Mouse (Mus musculus) erythroblast, embryonic 14.5 days (primary cell): ENCODE results near the gene Mapk1ip1l. TPM values are rescaled to one million over a fixed set of nuclear protein-coding genes. Genes with fewer than 3 reads are reported as not detected.

Source experiments
- H3K27me3 ChIP-seq: 2 replicates; pipeline ENCODE4 v1.6.1; 2012; ENCODE audit warnings: inconsistent platforms; ENCODE audit not compliant: control insufficient read depth
- H3K36me3 ChIP-seq: 2 replicates; pipeline ENCODE4 v1.6.1; 2012; ENCODE audit warnings: mild to moderate bottlenecking, inconsistent platforms; ENCODE audit not compliant: control insufficient read depth
- H3K4me1 ChIP-seq: 2 replicates; pipeline ENCODE4 v1.6.1; 2012; ENCODE audit warnings: inconsistent platforms; ENCODE audit not compliant: control insufficient read depth
- H3K4me3 ChIP-seq: replicated peaks from 2 replicates; pipeline ENCODE3; 2012; ENCODE audit warnings: moderate library complexity, mild to moderate bottlenecking, inconsistent platforms
- H3K9me3 ChIP-seq: 2 replicates; pipeline ENCODE4 v1.6.1; 2012; ENCODE audit warnings: low read length, inconsistent platforms, mixed read lengths; ENCODE audit not compliant: control insufficient read depth
- GATA1 ChIP-seq: IDR thresholded peaks from 2 replicates; pipeline ENCODE4 v1.6.1; 2012; ENCODE audit warnings: low read length, inconsistent platforms, mixed read lengths
- TAL1 ChIP-seq: IDR thresholded peaks from 3 replicates; pipeline ENCODE4 v1.6.1; 2012; ENCODE audit warnings: low read length, inconsistent platforms, mixed read lengths
- polyA plus RNA-seq: library from polyadenylated mRNA; stranded (reverse); fragments of >175 nt; gene quantifications from 2 replicates; pipeline ENCODE4 v1.2.3, GENCODE M21; 2012

Mapk1ip1l gene
- polyA plus RNA-seq: 6.5 and 10.4 TPM in 2 replicates

- H3K36me3 ChIP-seq: peaks cover 34% of the 10 kb centered on the region
- peak within 1 kb of the TSS; percentile 98 for H3K4me3 ChIP-seq
- TF ChIP-seq GATA1 (no peak), TAL1 (no peak)
- peaks cover 55% of the 10 kb centered on the region for H3K4me1 ChIP-seq
- no peaks in the 10 kb centered on the region for H3K9me3 ChIP-seq
- no peaks in the 10 kb centered on the region for H3K27me3 ChIP-seq
These were observed at the start of gene Mapk1ip1l for GRCm38 (mm10) chr14:47297785-47298407. Gene Mapk1ip1l, plus strand, starts transcription at chr14:47298266.

GRCm38 (mm10) chr14:47249839-47250238 is 48.2 kb upstream of the Mapk1ip1l start:
- Histone ChIP-seq H3K4me3 (no peak overlapping the region), H3K9me3 (no peaks in the 10 kb centered on the region), H3K27me3 (no peaks in the 10 kb centered on the region), H3K36me3 (peaks cover 100% of the 10 kb centered on the region), H3K4me1 (peaks cover 2% of the 10 kb centered on the region)
- no peak for TF ChIP-seq GATA1
- TF ChIP-seq TAL1: no peak

DNA sequence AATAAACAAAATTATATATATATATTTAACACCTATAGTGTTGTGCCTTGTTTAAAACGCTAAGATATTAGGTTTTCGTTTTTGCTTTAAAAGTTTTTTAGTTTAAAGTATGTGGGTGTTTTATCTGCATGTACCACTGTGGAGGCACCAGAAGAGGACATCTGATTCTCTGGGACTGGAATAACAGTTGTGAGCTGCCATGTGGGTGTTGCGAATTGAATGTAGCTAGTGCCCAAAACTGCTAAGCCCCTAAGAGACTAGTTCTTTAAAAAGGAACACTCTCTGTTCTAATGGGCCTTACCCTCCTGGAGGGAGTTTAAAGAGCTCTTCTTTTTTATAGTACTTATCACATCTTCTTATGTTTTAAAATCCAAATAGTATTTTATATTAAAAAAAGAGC is 33.2 kb upstream of the Mapk1ip1l start:
- TF ChIP-seq GATA1 (no peak), TAL1 (no peak)
- H3K4me1 ChIP-seq: peaks cover 3% of the 10 kb centered on the region
- no peak overlapping the region for H3K4me3 ChIP-seq
- peaks cover 97% of the 10 kb centered on the region for H3K36me3 ChIP-seq
- no peaks in the 10 kb centered on the region for H3K9me3 ChIP-seq
- H3K27me3 ChIP-seq: no peaks in the 10 kb centered on the region

DNA sequence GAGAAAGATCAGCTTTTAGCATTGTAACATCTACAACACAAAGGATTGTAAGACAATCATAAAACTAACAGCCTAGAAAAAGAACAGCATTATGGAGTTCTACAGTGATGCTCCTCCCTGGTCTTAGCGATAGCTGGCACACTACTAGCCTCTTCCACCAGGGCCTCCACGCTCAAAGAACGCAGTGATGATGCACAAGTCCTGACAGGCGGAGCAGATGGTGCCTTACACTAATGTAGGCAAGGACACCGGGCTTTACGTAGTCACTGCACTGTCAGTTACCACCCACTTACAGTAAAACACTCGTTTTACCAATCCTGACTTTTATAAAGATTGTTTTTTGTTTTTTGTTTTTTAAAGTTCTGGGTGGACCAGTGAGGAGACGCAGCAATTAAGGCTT is 32.2 kb upstream of the Mapk1ip1l start:
- Histone ChIP-seq H3K9me3 (no peaks in the 10 kb centered on the region), H3K4me1 (peaks cover 3% of the 10 kb centered on the region), H3K4me3 (no peak overlapping the region), H3K36me3 (peaks cover 95% of the 10 kb centered on the region), H3K27me3 (no peaks in the 10 kb centered on the region)
- no peak for TF ChIP-seq TAL1

DNA sequence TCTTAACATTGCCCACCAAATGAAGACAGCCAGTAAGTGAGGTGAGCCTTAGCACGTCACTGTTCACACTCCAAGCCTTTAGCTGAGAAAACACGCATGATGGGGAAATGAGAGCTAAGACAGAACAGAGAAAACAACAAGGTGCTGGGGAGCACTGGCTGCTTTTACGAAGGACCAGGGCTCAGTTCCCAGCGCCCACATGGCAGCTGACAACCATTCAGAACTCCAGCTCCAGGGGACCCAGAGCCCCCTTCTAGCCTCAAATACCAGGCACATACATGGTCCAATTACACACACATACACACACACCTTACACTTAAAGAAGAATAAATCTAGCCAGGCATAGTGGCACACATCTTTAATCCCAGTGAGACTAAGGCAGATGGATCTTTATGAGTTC is 29.0 kb upstream of the Mapk1ip1l start:
- TF ChIP-seq TAL1 (no peak), GATA1 (no peak)
- Histone ChIP-seq H3K36me3 (peaks cover 98% of the 10 kb centered on the region), H3K4me1 (peaks cover 3% of the 10 kb centered on the region; the same call in 1 of the 2 replicates), H3K4me3 (no peak overlapping the region), H3K9me3 (no peaks in the 10 kb centered on the region), H3K27me3 (no peaks in the 10 kb centered on the region)

DNA sequence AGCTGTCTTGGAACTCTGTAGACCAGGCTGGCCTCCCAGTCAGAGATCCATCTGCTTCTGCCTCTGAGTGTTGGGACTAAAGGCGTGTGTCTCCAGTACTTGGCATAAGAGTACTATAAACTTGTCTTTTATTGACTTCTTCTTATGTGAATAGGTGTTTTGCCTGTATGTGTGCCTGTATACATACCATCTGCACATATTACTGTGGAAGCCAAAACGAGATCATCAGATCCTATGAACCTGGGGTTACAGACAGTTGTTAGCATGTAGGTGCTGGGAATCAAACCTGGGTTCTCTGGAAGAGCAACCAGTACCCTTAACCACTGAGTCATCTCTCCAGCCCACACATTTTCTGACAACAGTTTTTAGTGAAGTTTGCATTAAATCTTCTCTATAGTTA is 28.4 kb upstream of the Mapk1ip1l start:
- H3K9me3 ChIP-seq: no peaks in the 10 kb centered on the region
- H3K27me3 ChIP-seq: no peaks in the 10 kb centered on the region
- peaks cover 9% of the 10 kb centered on the region for H3K4me1 ChIP-seq
- peaks cover 98% of the 10 kb centered on the region for H3K36me3 ChIP-seq
- TF ChIP-seq TAL1: no peak
- no peak for TF ChIP-seq GATA1
- H3K4me3 ChIP-seq: no peak overlapping the region

GRCm38 (mm10) chr14:47273751-47274150 is 24.3 kb upstream of the Mapk1ip1l start:
- Histone ChIP-seq H3K9me3 (no peaks in the 10 kb centered on the region), H3K36me3 (peaks cover 70% of the 10 kb centered on the region), H3K4me1 (peaks cover 24% of the 10 kb centered on the region), H3K27me3 (no peaks in the 10 kb centered on the region), H3K4me3 (no peak overlapping the region)
- no peak for TF ChIP-seq TAL1
- TF ChIP-seq GATA1: no peak

GRCm38 (mm10) chr14:47275417-47275816 is 22.6 kb upstream of the Mapk1ip1l start:
- Histone ChIP-seq H3K4me1 (peaks cover 33% of the 10 kb centered on the region), H3K9me3 (no peaks in the 10 kb centered on the region), H3K4me3 (peak overlapping the region; percentile 90), H3K36me3 (peaks cover 69% of the 10 kb centered on the region), H3K27me3 (no peaks in the 10 kb centered on the region)
- no peak for TF ChIP-seq GATA1

DNA sequence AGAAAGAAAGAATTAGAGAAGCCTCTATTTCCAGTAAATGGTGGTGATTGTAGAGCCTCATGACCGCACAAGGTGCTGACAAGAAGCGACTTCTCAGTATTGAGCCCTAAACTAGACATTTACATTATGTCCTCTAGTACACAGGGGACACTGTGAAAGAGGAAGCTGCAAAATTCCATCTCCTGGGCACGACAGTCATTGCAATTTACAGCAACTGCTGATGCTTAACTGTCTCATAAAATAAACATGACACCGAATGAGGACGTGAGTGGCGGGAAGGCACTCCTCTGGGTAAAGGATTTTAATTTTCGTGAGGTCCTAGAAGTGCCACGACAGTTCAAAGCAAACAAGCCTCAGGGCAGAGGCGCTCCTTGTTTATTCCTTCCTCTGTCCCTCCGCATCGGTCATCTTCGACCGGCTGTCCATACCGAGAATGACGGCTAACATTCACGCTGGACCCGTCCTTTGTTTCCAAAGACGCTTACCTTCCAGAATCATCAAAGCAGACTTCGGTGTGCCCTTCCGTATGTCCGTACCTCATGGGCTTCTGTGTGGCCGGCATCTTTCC is 21.9 kb upstream of the Mapk1ip1l start:
- Histone ChIP-seq H3K9me3 (no peaks in the 10 kb centered on the region), H3K27me3 (no peaks in the 10 kb centered on the region), H3K36me3 (peaks cover 69% of the 10 kb centered on the region), H3K4me3 (peak overlapping the region; percentile 90), H3K4me1 (peaks cover 33% of the 10 kb centered on the region)
- TF ChIP-seq GATA1 (no peak), TAL1 (no peak)
